Mouse (Mus musculus): ENCODE measurements at regions not wholly inside any gene's neighbourhood (a gene's known extent, or its start where the extent isn't known, plus 50 kb on each side); places are given as distances from the start of the nearest gene placed in this dataset.

DNA sequence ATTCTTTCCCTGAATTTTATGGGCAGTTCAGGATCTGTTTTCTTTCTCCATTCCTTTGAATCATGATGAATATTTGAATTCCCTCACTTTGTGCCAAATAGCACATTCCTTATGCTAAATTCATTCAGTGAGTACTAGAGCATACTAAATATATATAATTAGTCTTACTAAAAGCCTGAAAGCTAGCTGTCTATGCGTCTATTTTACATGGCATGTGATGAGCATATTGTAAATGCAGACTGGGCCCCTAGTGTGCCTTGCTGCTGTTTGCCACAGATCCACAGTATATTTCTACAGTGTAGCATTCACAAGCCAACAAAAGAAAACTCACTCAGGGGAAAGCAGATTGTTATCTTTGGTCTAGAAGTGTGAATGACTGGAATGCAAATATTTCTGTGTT, 268.7 kb upstream of the Xrcc4 start:
- Histone ChIP-seq H3K27ac (ENCODE audit: insufficient read depth, low read length) (peak overlapping the region; percentile 64), H3K4me3 (ENCODE audit: insufficient read depth, low read length) (no peak overlapping the region), H3K4me1 (ENCODE audit: control insufficient read depth, insufficient read depth, low read length) (peaks cover 2% of the 10 kb centered on the region; the same call in 1 of the 2 replicates)
- no peak for TF ChIP-seq CTCF (IDR thresholded peaks at IDR 0.05; ENCODE audit: borderline replicate concordance, insufficient read depth, low read length)
- TF ChIP-seq POLR2A (IDR thresholded peaks at IDR 0.05; ENCODE audit: low read depth, low read length) = no peak

DNA sequence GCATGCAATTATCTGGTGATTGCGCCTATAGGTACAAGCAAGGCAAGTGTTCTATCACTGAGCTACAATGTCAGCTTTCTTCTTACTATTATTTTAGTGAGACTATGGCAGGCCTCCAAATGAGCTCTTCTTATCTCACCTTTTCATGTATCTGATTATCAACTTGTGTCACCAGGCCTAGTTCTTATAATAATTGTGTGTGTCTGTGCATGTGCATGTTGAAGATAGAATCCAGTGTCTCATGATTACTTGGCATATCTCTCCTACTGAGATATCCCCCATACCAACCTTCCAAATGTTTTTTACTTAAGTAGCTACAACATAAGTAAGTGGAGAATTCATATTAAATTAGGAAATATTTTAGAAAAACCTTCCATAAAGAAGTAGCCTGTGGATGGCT, 266.2 kb upstream of the Xrcc4 start:
- no peak overlapping the region for H3K27ac ChIP-seq (ENCODE audit: insufficient read depth, low read length)
- H3K4me1 ChIP-seq (ENCODE audit: control insufficient read depth, insufficient read depth, low read length) = peaks cover 2% of the 10 kb centered on the region; the same call in 1 of the 2 replicates
- TF ChIP-seq POLR2A (IDR thresholded peaks at IDR 0.05; ENCODE audit: low read depth, low read length) (no peak), CTCF (IDR thresholded peaks at IDR 0.05; ENCODE audit: borderline replicate concordance, insufficient read depth, low read length) (no peak)
- no peak overlapping the region for H3K4me3 ChIP-seq (ENCODE audit: insufficient read depth, low read length)

DNA sequence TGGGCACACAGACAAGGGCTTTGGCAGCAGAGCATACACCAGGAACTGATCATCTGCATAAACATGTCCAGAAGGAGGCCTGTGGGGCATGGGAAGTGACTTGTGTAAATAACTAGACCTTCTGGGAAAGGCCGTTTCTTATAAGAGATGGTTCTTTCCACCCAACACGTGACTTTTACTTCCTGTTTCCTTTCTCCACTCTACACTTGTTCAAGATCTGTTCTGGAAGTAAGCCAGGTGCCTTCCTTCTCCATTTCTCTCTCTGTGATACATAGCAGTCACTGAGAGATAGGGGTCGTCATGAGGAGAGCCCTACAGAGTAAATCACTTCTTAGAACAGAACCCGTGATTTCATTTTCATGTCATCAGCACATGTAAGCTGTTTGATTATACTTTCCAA, 253.4 kb upstream of the Xrcc4 start:
- Histone ChIP-seq H3K4me3 (ENCODE audit: insufficient read depth, low read length) (no peak overlapping the region), H3K4me1 (ENCODE audit: control insufficient read depth, insufficient read depth, low read length) (peaks cover 4% of the 10 kb centered on the region; the same call in 1 of the 2 replicates), H3K27ac (ENCODE audit: insufficient read depth, low read length) (no peak overlapping the region)
- TF ChIP-seq CTCF (IDR thresholded peaks at IDR 0.05; ENCODE audit: borderline replicate concordance, insufficient read depth, low read length) = no peak
- no peak for TF ChIP-seq POLR2A (IDR thresholded peaks at IDR 0.05; ENCODE audit: low read depth, low read length)

DNA sequence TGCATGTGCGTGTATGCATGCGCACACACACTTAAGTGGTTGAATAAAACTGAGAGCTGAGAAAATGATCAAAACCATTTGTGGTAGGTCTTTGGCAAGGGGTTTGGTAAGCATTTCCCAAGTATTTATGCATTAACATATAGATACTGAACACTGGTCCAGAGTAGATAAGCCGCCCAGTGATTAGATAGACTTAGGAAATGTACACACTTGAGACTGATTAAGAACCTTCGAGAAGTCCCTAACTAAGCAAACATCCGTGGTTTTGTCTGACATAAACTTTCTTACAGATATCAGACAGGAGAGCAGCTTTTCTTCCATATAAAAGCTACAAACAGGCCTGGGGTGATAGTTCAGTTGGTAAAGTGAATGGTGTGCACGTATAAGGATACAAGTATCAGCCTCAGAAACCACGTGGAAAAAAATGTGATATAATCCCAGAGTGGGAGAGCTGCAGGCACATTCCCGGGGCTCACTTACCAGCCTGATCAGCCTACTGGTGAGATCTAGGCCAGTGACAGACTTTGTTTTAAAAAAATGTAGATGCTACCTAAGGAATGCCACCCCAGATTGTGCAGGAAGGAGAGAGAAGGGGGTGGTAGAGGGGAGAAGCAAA, 252.3 kb upstream of the Xrcc4 start:
- TF ChIP-seq POLR2A (IDR thresholded peaks at IDR 0.05; ENCODE audit: low read depth, low read length) (no peak), CTCF (IDR thresholded peaks at IDR 0.05; ENCODE audit: borderline replicate concordance, insufficient read depth, low read length) (no peak)
- Histone ChIP-seq H3K27ac (ENCODE audit: insufficient read depth, low read length) (peak overlapping the region; percentile 59), H3K4me1 (ENCODE audit: control insufficient read depth, insufficient read depth, low read length) (peaks cover 4% of the 10 kb centered on the region; the same call in 1 of the 2 replicates), H3K4me3 (ENCODE audit: insufficient read depth, low read length) (no peak overlapping the region)

DNA sequence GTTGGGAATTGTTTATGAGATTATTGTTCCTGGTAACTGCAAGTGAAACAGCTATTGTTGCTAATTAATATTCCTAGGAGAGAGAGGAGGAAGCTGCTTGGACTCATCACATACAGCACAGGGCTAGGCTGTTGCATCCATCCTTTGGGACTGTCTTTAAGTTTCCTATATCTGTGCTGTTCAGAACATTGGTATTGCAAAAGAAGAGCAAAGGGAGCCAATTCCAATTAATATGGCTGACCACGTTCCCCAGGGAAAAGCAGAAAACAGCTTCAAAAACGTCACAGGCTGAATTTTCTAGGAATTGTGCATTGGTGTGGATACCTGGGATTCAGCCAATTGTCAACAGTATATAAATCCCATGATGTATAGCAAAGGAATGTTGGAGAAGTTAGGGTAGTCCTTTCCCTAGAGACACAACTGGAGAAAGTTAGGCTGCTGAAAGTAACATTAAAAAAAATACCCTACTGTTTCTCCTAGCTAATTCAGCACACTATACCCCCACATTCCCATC, 251.3 kb upstream of the Xrcc4 start:
- Histone ChIP-seq H3K4me1 (ENCODE audit: control insufficient read depth, insufficient read depth, low read length) (peaks cover 4% of the 10 kb centered on the region; the same call in 1 of the 2 replicates), H3K27ac (ENCODE audit: insufficient read depth, low read length) (no peak overlapping the region), H3K4me3 (ENCODE audit: insufficient read depth, low read length) (no peak overlapping the region)
- no peak for TF ChIP-seq POLR2A (IDR thresholded peaks at IDR 0.05; ENCODE audit: low read depth, low read length)

DNA sequence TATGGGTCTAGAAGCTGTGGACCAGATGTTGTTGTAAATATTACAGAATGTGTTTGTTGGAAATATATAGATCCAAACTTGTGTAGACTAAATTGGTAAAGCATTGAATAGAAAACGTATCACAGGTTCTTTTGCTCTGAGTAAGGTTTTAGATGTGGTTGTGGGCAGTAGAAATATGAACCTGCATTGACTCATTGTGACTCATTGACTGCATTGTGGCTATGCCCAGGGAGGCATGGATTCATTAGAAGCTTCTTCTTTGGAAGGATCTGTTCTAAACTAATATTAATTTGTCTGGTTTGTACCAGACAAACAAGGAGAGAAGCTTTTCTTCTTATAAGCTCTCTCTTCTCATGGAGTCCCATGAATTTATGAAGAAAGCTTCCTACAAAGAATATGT, 248.2 kb upstream of the Xrcc4 start:
- Histone ChIP-seq H3K4me3 (ENCODE audit: insufficient read depth, low read length) (no peak overlapping the region), H3K27ac (ENCODE audit: insufficient read depth, low read length) (peak overlapping the region; percentile 18; the same call in 1 of the 2 replicates), H3K4me1 (ENCODE audit: control insufficient read depth, insufficient read depth, low read length) (peaks cover 4% of the 10 kb centered on the region; the same call in 1 of the 2 replicates)
- TF ChIP-seq POLR2A (IDR thresholded peaks at IDR 0.05; ENCODE audit: low read depth, low read length) = no peak
- TF ChIP-seq CTCF (IDR thresholded peaks at IDR 0.05; ENCODE audit: borderline replicate concordance, insufficient read depth, low read length) = no peak

DNA sequence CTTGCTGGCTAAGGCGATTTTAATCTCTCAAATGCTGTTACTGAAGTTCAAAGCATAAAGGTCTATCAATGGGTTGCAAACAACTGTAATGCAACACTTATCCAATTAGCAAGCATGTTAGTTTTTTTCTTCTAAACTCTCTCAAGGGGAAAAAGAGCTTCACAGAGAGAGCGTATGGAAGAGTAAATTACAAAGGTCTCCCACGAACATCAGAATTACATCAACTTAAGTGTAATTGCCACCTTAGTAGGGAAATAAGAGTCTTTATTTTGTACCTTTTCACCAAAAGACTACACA, 246.3 kb upstream of the Xrcc4 start:
- TF ChIP-seq CTCF (IDR thresholded peaks at IDR 0.05; ENCODE audit: borderline replicate concordance, insufficient read depth, low read length) (no peak), POLR2A (IDR thresholded peaks at IDR 0.05; ENCODE audit: low read depth, low read length) (no peak)
- no peak overlapping the region for H3K4me3 ChIP-seq (ENCODE audit: insufficient read depth, low read length)
- no peaks in the 10 kb centered on the region for H3K4me1 ChIP-seq (ENCODE audit: control insufficient read depth, insufficient read depth, low read length)
- no peak overlapping the region for H3K27ac ChIP-seq (ENCODE audit: insufficient read depth, low read length)

DNA sequence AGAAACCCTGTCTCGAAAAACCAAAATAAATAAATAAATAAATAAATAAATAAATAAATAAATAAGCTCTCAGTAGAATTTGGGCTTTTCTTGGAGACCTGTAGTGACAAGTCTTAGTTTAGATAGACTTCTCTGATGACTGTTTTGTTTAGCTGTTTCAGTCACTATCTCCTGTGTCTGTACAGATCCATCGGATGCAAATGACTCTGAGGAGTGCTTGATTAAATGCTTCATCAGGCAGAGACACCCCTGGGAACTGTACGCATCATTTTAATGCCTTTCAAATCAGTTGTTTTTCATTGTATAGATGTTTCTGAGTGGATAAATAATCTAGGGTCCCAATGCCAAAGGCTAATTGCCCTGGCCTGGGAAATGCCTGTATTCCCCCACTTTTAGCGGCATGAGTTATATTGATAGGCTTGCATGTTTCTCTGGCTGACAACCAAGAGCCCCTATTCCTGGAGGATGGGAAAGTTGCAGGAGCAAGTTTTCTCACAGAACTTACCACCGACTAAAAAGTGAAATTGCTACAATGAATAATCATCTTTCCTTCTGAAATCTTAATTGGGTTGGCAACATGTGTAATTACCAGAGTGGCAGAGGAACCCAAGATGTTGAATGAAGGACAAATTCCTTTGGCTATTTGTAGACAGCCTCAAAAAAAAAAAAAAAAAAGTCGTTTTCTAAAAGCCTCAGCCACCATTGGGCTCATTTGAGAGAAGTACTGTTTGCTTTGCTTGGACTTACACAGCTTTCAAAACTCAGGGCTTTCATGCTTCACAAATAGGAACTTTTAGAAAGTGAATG, 245.7 kb upstream of the Xrcc4 start:
- Histone ChIP-seq H3K27ac (ENCODE audit: insufficient read depth, low read length) (no peak overlapping the region), H3K4me3 (ENCODE audit: insufficient read depth, low read length) (no peak overlapping the region), H3K4me1 (ENCODE audit: control insufficient read depth, insufficient read depth, low read length) (no peaks in the 10 kb centered on the region)
- TF ChIP-seq CTCF (IDR thresholded peaks at IDR 0.05; ENCODE audit: borderline replicate concordance, insufficient read depth, low read length) (no peak), POLR2A (IDR thresholded peaks at IDR 0.05; ENCODE audit: low read depth, low read length) (no peak)

DNA sequence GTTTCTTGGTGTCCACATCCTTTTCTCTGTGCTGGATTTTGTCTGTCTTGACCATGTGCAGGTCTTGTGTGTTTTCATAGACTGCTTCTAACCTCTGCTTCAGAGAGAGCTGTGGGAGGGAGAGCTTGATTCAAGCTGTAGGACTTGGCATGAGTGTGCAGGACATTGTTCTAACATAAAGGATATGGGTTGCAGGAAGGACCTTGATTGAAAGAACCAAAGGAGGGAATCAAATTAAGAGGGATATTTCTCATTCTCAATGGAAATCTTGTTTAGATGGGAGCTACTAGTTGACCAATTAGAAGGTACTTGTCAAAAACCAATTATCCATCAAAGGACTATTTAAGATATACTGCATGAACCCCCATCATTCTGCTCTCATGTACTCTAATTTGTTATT, 244.9 kb upstream of the Xrcc4 start:
- Histone ChIP-seq H3K4me1 (ENCODE audit: control insufficient read depth, insufficient read depth, low read length) (no peaks in the 10 kb centered on the region), H3K4me3 (ENCODE audit: insufficient read depth, low read length) (no peak overlapping the region), H3K27ac (ENCODE audit: insufficient read depth, low read length) (no peak overlapping the region)
- TF ChIP-seq CTCF (IDR thresholded peaks at IDR 0.05; ENCODE audit: borderline replicate concordance, insufficient read depth, low read length) (no peak), POLR2A (IDR thresholded peaks at IDR 0.05; ENCODE audit: low read depth, low read length) (no peak)

DNA sequence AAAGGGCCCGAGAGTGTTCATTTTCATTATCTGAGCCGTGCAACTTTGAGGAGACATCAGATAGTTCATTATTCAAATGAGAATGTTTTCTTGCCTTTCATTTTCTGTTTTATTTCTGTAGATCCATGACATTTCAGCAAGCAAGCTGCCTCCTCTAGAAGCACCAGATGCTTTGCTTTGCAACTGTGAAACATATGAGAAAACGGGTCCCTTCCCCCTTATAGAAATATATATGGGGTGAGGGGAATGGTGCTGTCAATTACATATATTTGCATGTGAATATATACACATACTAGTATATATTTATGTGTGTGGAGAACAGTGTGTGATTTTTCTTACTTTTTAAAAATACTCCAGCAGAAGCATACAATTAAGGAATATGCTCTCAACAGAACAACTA, 235.8 kb upstream of the Xrcc4 start:
- H3K4me3 ChIP-seq (ENCODE audit: insufficient read depth, low read length) = no peak overlapping the region
- no peak overlapping the region for H3K27ac ChIP-seq (ENCODE audit: insufficient read depth, low read length)
- no peaks in the 10 kb centered on the region for H3K4me1 ChIP-seq (ENCODE audit: control insufficient read depth, insufficient read depth, low read length)
- no peak for TF ChIP-seq POLR2A (IDR thresholded peaks at IDR 0.05; ENCODE audit: low read depth, low read length)
- TF ChIP-seq CTCF (IDR thresholded peaks at IDR 0.05; ENCODE audit: borderline replicate concordance, insufficient read depth, low read length) = no peak

Measured in embryonic fibroblast, embryonic 13.5 days (primary cell).